Comparison of ENCODE assay signal across 17 mouse cellular contexts in the genomic region with DNA sequence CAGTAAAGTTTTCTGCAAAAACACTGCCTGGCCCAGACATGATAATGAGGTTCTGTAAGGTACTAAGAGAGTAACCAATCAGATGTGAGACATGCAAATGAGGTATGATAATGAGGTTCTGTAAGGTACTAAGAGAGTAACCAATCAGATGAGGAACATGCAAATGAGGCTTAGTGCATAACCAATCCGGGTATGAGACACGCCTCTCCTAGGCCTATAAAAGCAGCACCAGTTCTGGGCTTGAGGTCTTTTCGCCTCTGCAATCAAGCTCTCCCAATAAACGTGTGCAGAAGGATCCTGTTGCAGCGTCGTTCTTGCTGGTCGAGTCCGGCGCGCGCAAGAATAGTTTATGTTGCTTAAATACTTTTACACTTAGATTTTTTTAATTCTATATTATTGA. TPM values are rescaled to one million over a fixed set of nuclear protein-coding genes. Genes with fewer than 3 reads are reported as not detected.
"Had no signal": no experiment of that assay in that cellular context is flagged by ENCODE, and none has a peak within 500 bp of the region (broad histone marks: within the 10 kb centered on the region; RNA-seq: fewer than 3 reads in every experiment).

No protein-coding gene starts in this region.

RNA-seq across cellular contexts. Expression of gene A430078G23Rik, which starts 33.9 kb away (rescaled TPM):
- total RNA-seq: left cerebral cortex, adult 8-10 months; left cerebral cortex, postnatal 10 days; left cerebral cortex, postnatal 14 days; left cerebral cortex, postnatal 25 days; left cerebral cortex, postnatal 36 days; midbrain, postnatal 0 days had no signal
- polyA plus RNA-seq: limb, embryonic 10.5 days; limb, embryonic 11.5 days; midbrain, embryonic 10.5 days; midbrain, embryonic 11.5 days; midbrain, embryonic 12.5 days; midbrain, embryonic 13.5 days; midbrain, embryonic 14.5 days; midbrain, embryonic 15.5 days; midbrain, embryonic 16.5 days; midbrain, postnatal 0 days; myocyte; neural tube, embryonic 11.5 days had no signal
